Mouse (Mus musculus): ENCODE measurements around the gene Birc6.
A peak's percentile ranks its signal among the peaks of the same experiment; 100 is the strongest.

Birc6 gene

DNA sequence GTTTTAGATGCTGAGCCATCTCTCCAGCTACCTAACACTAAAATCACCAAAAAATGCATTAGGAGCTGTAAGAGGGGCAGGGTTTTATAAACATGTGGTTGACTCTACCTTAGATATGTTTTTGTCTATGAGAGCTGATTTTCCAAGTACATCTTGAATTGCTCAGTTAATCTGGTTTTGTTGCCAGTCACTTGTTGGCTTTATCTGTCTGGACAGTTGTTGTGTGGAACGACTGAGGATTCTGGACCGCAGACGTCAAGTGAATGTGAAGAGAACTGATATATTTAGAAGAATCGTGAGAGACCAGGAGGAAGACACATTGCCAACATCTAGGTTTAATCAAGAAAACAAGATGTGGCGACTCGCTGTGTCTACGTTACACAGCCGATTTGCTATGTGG, 183.5 kb downstream of the Birc6 start:
- no peak for DNase-seq

DNA sequence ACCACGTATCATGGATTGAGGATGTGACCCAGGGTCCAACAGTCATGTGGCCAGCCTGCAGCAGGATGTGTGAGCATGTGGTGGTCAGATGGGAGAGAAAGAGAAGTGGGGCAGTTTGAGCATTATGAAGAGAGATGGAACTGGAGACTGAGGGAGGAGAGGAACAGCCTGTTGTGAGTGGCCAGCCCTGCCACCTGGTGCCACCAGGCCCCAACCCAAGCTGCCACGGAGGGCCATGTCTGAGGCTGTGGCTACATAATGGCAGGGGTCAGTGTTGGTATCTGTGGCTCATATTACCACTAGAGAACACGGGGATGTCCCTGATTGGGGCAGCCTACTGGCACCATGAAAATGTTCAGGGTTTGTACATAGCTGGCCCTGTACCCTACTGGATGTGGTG, 187.0 kb downstream of the Birc6 start:
- no peak for DNase-seq

DNA sequence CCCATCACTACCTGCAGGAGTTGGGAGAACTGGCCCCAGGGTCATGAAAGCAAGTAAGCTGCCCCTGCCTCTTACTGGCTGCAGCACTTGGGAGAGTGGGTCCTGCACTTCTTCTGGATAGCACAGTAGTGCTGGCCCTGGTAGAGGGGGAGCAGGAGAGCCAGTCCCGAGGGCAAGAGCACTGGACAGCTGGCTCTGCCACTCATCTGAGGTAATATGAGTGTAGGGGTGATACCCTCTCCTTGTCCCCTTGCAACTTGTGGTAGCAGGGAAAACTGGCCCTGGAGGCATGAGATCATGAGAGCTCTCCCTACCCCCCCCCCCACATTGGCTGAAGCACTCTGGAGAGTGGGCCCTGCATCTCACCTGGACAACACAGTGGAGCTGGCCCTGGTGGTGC, 187.6 kb downstream of the Birc6 start:
- DNase-seq: no peak

DNA sequence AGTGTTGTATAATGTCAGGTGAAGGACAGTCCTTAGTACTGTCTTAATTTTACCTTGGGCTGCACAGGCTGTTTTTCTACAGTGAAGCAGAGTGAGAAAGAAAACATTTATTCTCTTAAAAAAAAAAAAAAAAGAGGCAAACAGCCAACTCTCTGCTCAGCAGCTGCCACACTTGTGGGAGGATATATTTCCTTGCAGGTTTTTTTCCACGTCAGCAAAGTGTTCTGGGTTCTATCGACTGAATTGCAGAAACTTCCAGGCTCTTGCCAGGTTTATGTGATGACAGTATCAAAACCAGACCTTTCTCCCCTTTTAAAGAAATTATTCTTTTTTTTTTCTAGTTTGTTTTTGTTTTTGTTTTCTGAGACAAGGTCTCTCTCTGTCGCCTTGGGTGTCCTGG, 188.5 kb downstream of the Birc6 start:
- no peak for DNase-seq

DNA sequence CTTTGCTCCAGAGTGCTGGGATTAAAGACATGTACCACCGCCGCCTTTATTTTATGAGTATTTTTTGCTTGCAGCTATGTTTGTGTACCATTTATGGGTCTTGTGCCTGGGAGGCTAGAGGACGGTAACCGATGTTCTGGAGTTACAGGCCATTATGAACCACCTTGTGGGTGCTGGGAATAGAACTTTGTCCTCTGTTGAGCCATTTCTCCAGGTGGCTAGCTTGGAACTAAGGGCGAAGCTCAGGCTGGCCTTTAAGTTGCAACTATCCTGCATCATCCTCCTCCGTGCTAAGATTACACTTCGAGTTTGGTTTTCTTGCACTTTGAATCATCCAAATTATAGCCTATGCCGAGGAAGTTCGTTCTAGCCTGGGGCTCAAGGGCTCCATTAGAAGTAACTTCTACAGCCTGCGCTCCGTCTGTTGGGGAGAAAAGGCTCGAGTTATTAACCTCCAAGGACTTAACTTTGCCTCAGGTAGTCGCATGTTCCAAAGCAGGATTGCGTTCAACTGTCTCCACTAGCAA, 189.1 kb downstream of the Birc6 start:
- no peak for DNase-seq

DNA sequence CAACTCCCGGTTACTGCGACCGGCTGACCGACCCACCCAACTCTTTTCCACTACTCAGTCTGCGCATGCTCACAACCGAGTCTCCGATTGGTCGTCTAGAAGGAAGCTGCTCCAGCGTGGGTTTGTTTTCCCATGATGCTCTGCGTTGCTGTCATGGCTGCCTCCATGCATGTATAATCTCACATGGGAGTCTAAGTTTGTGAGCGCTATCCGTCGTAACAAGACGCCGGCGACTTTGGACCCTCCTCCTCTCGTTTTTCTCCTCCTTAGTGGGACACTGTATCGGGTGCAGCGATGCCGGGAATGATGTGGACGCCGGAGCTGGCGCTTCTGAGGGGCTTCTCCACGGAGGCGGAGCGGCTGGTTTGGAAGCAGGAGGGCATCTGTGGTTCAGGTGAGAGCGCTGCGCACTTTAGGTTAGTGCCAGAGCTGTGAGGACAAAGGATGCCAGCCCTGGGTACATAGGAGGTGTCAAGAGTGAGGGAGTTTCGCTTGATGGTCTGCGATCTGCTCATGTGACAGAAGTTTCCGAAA, 189.6 kb downstream of the Birc6 start, which contains the start of gene Ttc27:
Gene Ttc27 (plus strand): TSS at position 115 of the 534 bp plus-strand sequence.
- DNase-seq: peak; percentile 96 to 98

DNA sequence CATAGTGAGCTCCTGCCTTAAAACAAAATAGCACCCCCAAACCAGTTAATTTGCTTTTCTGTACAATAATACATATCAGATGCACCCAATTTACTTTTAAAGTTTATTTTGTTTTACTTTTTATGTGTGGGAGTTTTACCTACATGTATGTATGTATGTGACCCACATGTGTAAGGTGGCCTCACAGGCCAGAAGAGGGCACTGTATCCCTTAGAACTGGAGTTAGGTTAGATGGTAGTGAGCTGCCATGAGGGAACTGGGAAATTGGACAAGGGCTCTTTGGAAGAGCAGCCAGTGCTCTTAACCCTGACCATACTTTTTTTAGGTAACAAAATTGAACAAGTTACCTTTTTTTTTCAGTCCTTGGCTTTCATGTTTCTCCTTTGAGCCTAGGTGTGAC, 204.8 kb downstream of the Birc6 start:
- DNase-seq: no peak

DNA sequence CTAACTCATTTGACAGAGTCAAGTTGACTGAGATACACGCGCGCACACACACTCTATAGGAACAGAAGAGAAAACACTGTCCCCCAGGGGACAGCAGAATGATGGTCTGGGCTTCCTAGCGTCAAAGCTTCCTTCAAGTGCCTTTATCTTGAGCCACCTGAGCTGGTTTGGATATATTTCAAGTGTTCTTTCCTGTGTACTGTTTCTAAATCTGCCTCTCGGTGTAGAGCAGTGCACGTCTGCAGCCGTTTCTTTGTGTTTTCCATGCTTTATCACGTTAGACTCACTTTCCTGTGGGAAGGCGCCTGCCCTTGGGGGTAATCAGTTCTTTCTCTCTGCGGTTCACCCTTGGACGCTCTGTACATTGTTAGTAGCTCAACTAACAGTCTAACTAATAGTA, 207.3 kb downstream of the Birc6 start:
- DNase-seq: no peak

DNA sequence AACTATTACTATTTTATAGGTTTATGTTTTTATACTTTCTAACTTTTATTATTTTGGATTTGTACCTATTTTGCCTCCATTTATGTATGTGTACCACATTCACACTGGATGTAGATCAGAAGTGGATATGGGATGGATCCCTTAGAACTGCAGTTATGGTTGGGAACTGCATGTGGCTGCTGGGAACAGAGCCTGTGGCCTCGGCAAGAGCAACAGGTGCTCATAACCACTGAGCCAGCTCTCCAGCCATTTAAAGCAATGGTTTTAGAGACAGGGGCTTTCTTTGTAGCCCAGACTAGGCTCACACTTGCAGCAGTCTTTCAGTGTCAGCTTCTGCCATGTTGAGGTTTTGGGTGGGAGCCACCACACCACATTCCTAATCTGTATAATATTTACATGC, 221.6 kb downstream of the Birc6 start:
- no peak for DNase-seq

DNA sequence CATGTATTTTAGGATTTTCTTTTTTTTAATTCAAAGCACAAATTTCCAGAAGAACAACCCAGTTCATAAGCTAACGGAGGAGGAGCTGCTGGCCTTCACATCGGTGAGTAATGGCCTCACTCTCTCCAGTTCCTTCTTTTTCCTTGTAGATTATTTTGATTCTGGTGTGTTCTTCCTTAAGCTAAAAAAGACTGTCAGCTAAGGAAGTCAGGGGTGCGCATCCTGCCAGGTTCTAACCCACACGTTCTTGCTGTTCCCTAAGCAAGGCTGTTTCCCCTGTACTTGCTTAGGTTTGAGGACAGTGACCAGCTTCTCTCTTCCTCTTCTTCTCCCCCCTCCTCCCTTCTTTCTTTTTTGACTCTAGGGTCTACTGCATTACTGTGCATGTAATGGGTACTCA, 222.9 kb downstream of the Birc6 start:
- no peak for DNase-seq
